Mouse (Mus musculus) heart, adult 10 weeks (tissue): ENCODE measurements around the gene Aqp2. TPM values are rescaled to one million over a fixed set of nuclear protein-coding genes. Genes with fewer than 3 reads are reported as not detected.

ENCODE experiments used
- polyA plus RNA-seq: library from polyadenylated mRNA; stranded (reverse); fragments of 350-450 nt; fragmentation: Illumina TruSeq; extraction: RNeasy Lipid Tissue Mini Kit (QIAGEN cat#74804); gene quantifications from one replicate; pipeline ENCODE4 v1.2.3, GENCODE M21; 2014; ENCODE audit warnings: low read depth, low replicate concordance

Aqp2 gene
- polyA plus RNA-seq, result not detected

DNA sequence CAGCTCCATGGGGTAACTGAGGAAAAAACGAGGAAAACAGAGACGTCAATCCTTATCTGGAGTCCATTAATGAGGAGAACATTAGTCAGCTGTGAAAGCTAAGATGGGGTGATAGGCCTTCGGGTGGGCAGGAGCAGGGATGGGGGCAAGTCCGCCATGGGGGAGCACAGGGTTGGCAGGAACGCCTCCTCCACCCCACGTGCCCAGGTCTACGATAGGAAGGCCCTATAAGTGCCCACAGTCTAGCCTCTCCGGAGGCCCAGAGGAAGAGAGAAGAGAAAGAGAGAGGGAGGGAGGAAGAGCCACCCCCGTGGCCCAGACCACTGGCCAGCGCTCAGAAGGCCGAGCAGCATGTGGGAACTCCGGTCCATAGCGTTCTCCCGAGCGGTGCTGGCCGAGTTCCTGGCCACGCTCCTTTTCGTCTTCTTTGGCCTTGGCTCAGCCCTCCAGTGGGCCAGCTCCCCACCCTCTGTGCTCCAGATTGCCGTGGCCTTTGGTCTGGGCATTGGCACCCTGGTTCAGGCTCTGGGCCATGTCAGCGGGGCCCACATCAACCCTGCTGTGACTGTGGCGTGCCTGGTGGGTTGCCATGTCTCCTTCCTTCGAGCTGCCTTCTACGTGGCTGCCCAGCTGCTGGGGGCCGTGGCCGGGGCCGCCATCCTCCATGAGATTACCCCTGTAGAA lies at the start of gene Aqp2:
Gene Aqp2, plus strand, starts transcription at position 254 of the 684 bp plus-strand sequence.

DNA sequence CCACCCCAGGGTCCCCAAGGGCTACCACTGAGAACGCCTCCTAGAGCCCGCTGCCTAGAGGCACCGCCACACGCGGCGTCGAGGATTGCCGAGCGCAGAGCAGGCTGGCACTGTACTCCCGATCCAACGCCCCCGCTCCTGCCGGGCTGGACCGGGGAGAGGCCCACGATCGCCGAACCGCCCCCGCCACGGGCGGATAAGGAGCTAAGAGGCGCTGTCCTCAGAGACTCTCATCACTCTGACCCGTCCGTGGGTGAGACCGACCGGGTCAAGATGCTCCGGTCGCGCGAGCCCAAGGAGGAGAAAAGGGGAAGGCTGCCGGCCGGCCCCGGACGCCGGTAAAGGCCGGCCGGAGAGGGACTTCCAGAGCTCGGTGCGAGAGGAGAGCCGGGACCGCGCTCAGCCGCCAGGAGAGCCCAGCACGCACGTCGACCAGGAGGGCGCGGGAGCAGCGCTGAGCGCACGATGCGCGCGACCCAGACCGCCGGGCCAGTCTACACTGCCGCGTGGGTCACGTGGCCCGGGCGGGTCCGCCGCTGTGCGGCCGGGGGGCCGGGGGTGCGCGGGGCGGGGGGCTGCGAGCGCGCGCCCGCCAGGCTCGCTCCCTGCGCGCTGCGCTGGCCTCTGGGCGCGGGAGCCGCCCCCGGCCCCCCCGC lies 11.7 kb downstream of the Aqp2 start, which contains the start of gene Aqp5:
Gene Aqp5, plus strand, starts transcription at position 354 of the 656 bp plus-strand sequence.

DNA sequence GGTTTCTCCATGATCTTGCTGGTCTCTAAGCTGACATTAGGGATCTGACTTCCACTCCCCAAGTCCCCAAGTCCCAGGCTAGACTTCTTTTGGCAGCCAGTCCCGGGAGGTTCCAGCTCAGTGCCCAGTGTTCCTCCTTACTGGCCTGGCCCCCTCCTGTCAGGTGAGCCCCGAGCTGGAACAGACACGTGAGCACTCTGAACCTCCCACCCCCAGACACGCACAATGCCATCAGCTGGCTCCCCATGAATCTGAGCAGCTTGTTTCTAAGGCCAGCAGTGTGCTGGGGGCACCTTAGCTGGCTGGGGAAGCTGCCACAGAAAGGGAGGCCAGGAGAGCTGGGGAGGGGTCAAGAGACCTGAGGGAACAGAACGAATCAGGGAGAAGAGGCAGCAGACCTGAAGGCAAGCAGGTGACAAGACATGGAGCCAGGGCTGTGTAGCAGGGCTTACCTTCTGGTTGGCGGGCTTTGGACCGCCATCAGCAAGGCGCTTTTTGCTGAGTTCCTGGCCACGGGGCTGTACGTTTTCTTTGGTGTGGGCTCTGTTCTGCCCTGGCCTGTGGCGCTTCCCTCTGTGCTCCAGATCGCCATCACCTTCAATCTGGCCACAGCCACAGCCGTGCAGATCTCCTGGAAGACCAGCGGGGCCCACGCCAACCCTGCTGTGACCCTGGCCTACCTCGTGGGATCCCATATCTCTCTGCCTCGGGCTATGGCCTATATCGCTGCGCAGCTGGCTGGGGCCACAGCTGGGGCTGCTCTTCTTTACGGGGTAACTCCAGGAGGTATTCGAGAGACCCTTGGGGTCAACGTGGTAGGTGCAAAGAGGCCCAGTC lies 22.3 kb downstream of the Aqp2 start, which contains the start of gene Aqp6:
Gene Aqp6, plus strand, starts transcription at position 415 of the 837 bp plus-strand sequence.

Other genes with a start within 250 kb of the Aqp2 start
- gene Fmnl3, start 208.6 kb upstream of the Aqp2 start, polyA plus RNA-seq, result 16.8 TPM
- gene Tmbim6, start 186.2 kb upstream of the Aqp2 start, polyA plus RNA-seq, result 191 TPM
- gene Nckap5l, start 121.3 kb upstream of the Aqp2 start, polyA plus RNA-seq, result 3.4 TPM
- gene Bcdin3d, start 104.3 kb upstream of the Aqp2 start, polyA plus RNA-seq, result 3.9 TPM
- 0.31 TPM for gene Faim2, start 50.9 kb upstream of the Aqp2 start, polyA plus RNA-seq
- not detected for gene Aqp5, start 11.7 kb downstream of the Aqp2 start, polyA plus RNA-seq
- not detected for gene Aqp6, start 22.3 kb downstream of the Aqp2 start, polyA plus RNA-seq
- 1.5 TPM for gene Racgap1, start 72.6 kb downstream of the Aqp2 start, polyA plus RNA-seq
- gene Asic1, start 91.3 kb downstream of the Aqp2 start, polyA plus RNA-seq, result 1.3 TPM
- gene Smarcd1, start 123.1 kb downstream of the Aqp2 start, polyA plus RNA-seq, result 31.2 TPM
- not detected for gene Gm17349, start 126.4 kb downstream of the Aqp2 start, polyA plus RNA-seq
- 57.8 TPM for gene Gpd1, start 138.5 kb downstream of the Aqp2 start, polyA plus RNA-seq
- 216 TPM for gene Cox14, start 146.6 kb downstream of the Aqp2 start, polyA plus RNA-seq
- gene Cers5, start 193.8 kb downstream of the Aqp2 start, polyA plus RNA-seq, result 29.1 TPM